Mouse (Mus musculus) forelimb bud, embryonic 11.5 days (tissue): ENCODE measurements around the gene D430041D05Rik.

Experiments used
- DNase-seq: peaks from one replicate; pipeline ENCODE4 v3.0.0-alpha.2; 2012; ENCODE audit warnings: low read depth, low spot score

The D430041D05Rik gene

GRCm38 (mm10) chr2:104153876-104154275, 256.9 kb downstream of the D430041D05Rik start:
- no peak for DNase-seq

DNA sequence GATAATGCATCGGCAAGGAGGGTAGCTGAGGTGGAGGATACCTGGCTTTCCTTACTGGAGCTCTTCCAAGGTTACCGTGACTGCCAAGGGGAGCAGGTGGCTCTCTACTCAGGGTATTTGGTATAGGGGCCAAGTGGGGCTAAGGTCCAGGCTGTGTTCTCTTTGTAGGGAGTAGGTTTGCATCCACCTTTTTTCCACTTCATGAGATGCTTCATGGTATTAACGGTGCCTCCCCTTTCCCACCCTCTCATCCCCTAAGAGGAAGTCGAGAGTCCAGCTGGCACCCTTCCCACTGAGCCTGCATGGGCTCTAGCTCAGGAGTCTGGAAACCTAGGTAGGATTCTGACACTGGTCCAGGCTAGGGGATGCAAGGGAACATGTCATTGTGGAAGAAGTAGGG, 257.5 kb downstream of the D430041D05Rik start:
- DNase-seq = no peak

DNA sequence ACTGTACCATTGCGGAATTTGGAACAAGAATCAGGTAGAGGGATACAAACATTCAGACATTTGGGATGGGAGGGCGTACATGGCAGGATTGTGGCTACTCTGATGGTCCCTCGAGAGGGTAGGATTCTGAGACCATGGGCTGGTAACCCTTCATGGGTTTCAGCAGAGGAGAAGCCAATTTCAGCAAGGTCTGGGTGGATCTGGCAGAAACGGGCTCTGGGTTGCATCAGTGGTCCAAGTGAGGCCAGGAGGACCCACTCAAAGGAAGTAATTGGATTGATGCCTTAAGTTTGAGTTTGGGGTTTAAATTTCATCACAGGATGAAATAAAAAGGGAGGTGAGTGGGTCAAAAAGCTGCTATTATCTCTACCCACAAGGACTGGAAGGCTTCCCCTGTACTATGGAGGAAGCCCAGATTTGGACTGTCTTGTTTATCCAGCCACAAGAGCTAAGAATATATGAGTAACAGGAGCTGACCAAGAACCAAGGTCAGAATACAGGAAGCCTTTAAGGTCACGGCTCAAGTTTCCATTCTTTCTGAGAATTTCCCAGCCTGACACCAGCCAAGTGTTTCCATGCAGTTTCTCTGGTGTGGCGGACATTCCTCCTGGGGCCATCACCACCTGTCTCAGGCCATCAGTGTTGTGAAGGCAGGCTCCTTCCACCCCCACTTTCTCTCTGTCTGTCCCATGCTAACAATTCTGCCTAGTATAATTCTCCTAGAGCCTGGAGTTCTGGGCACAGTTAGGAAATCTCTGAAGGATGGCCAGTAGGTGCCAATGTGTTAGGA, 260.0 kb downstream of the D430041D05Rik start:
- DNase-seq = no peak

DNA sequence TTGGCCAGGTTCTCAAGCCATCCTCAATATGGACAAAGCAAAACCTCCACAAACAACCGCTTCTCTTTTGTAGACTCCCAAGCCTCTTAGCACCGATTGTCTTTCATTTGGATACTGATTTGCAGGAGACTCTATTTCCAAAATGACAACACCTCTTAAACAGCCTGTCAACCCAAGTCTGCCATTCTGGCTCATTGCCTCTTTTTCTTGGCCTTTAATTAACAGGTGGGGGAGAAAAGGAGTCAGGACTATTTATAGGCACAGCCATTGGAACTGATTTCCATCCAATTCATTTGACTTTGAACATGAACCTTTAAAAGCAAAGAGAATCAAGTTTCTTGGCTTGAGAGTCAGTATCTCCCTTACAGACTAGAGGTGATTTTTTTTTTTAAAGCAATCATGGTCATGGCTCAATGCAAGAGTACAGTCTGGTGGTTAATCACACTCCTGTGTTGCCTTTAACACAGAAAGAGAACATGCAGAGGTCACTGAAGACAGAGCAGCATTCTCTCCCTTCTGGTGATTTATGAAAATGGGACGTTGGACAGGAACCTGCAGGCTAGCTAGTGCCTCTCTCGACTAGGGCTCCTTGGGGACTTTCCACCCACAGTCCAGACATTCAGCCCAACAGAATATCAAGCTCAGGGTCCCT, 262.8 kb downstream of the D430041D05Rik start:
- no peak for DNase-seq

- no peak for DNase-seq
Measured at GRCm38 (mm10) chr2:104145983-104146382, 264.8 kb downstream of the D430041D05Rik start.

DNA sequence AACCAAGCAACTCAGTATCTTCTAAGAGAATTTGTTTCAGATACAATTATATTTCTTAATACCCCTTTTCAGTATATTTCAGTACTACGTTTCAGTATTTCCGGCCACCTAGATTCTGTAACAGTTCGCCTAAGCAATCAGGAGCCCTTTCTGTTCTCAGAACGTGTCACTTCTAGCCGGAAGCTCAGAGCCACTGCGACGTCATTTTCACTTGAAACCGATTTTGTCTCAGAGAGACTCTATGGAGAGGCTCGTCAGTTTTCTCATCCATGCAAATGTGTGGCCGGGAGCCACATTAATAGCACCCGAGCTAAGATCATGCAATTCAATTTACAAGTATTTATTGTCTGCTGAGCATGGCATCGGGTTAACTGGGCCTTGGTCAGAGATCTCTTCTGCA, 266.8 kb downstream of the D430041D05Rik start:
- DNase-seq = no peak

GRCm38 (mm10) chr2:104142140-104142539, 268.7 kb downstream of the D430041D05Rik start:
- DNase-seq = no peak

DNA sequence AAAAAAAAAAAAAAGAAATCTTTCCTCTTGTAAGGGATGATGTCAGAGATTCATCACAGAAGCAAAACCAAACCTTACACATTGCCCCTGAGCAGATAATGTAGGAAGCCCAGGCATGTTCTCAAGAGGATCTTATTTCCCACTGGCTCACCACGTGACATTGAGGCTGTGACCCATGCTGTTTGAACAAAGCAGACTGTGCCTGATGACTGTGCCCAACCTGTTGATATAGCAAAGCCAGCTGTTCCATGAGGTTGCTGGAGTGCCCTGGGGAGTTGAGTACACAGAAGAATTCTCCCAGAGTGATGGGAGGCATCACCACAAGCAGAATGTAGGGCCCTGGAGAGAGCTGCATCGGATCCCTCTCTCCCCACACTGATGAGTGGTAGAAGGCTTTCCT, 274.9 kb downstream of the D430041D05Rik start:
- DNase-seq = no peak

DNA sequence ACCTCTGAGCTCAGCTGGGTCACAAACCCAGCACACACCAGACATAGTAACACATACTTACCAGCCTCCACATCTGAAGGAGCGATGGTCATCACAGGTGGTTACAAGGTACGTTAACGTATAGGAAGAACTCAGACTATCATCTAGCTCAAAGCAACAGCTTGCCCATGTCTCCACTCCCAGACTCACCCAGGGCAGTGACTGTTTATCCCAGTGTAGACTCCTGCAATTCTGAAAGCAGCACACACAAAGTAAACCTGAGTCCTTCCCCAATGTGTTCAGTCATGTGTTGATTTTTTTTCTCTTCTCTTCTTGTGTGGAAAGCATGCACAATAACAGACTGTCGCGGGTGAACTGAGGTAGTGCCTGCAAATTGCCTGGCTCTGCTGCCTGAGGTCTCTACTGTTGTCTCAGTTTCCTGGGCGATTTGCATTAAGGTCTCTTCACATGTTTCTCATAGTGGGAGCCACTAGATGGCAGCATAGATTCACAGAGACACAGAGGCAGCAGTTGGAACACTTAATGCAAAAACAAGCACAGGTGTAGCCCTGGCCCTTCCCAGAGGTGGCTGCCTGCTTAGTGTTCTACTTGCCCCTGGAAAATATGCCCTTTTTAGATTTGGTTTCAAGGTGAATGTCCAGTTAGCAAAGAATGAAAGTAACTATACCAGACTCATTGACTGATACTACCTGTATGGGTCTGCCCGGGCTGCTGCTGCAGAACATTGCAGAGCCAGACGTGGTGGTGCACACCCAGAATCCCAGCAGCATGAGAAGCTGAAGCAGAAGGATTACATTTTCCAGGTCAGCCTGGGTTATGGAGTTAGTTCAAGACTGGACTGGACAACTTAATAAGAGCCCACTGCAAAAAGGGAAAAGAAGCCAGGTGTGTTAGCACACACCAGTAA, 276.4 kb downstream of the D430041D05Rik start:
- DNase-seq = peak; percentile 90

GRCm38 (mm10) chr2:104133042-104133810, 277.6 kb downstream of the D430041D05Rik start:
- no peak for DNase-seq

DNA sequence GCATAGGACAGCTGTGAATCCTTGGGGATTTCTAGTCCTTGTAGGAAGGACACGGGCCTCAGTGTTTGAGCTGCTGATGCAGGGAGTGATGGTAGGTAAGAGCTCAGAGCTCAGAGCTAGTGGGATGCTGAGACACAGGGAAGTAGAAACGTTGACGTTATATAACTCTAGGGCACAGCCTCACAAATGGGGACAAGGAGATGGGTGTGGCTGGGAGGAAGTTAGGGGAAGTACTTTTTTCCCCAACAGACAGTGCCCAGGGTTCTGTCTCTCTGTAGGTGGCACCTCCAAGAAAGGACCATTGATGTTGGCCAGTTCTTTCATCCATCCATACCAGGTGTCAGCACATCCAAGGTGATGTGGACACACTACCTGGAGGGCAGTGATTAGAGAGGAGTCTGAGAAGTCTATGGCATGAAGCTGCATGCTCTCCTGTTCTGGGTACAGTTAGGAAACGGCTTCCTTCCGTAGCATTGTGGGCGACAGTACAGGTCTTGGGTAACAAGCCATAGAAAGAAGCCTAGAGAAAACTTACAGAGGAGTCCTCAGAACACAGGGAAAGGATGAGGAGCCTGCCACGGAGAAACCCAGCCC, 278.4 kb downstream of the D430041D05Rik start:
- DNase-seq = no peak

- DNase-seq = no peak
Measured at GRCm38 (mm10) chr2:104130969-104131368, 279.8 kb downstream of the D430041D05Rik start.

GRCm38 (mm10) chr2:104130165-104130564, 280.6 kb downstream of the D430041D05Rik start:
- DNase-seq = no peak

- no peak for DNase-seq
Measured at GRCm38 (mm10) chr2:104128803-104129531, 281.8 kb downstream of the D430041D05Rik start.

DNA sequence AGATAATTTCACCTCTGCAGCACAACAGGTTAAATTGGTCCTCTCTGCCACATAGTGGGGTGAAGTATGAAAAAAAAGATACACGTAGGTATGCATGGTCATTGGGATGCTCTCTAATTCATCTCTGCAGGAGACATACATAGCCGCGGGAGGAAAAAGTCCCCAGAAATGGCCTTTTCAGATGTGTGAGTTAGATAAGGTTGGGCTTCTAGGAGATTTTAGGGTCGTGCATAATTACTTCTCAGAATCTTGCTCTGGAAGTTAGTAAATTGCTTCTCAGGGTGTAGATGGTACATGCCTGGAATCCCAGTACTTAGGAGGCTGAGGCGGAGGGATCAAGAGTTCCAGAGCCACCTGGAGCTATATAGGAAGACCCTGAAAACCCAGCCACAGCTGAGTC, 286.7 kb downstream of the D430041D05Rik start:
- no peak for DNase-seq

GRCm38 (mm10) chr2:104123540-104123939, 287.3 kb downstream of the D430041D05Rik start:
- no peak for DNase-seq

DNA sequence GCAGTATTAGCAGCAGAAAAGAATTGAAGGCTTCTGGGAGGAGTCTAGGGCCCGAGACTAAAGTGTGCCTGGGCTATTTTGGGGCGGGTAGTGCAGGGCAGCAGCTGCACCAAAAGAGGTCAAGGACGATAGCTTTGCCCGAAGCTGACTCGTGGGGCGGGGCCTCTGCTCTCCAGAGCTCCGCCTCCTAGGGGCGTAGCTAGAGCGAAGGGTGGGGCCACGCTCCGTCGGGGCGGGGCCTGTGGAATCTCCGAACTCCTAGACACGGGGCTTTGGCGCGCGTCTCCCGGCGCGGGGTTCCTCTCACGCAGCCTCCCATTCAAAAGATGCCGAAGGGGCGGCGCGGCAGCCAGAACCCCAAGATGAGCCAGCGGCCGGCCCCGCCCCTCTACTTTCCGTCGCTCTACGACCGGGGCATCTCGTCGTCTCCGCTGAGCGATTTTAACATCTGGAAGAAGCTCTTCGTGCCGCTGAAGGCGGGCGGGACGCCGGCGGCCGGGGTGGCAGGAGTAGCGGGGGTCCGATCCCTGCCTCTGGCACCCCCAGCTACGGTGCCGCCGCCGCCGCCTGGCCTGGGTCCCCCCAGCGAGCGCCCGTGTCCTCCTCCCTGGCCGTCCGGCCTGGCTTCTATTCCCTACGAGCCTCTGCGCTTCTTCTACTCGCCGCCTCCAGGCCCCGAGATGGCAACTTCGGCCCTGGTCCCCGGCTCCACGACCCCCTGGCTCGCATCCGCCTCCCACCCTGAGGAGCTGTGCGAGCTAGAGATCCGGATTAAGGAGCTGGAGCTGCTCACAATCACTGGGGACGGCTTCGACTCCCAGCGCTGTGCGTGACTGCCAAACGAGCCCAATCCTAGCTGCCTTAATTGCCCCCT, 288.1 kb downstream of the D430041D05Rik start, which contains the start of gene A930018P22Rik:
A930018P22Rik (plus strand) TSS at position 265 of the 874 bp plus-strand sequence.
- peak; percentile 85 for DNase-seq

- no peak for DNase-seq
Measured at GRCm38 (mm10) chr2:104121681-104122504, 288.9 kb downstream of the D430041D05Rik start.
